Mouse (Mus musculus) gastrocnemius, postnatal 36 days (tissue): ENCODE data around the gene Ano6. TPM values are rescaled to one million over a fixed set of nuclear protein-coding genes. Genes with fewer than 3 reads are reported as not detected.
A peak's percentile ranks its signal among the peaks of the same experiment; 100 is the strongest.

ENCODE experiments used
- DNase-seq, 2 experiments: peaks; one replicate each; pipeline ENCODE4 v3.0.0; 2022
- intact Hi-C: fragments of 180-260 bp; cut with DNase I; formaldehyde crosslinking; loops from one replicate; pipeline ENCODE4 v1.15.1; 2025
- total RNA-seq, 2 experiments: library from RNA; stranded (reverse); gene quantifications; 2 replicates each; pipeline ENCODE4 v1.2.3; 2021

Gene Ano6
- total RNA-seq, 2 experiments from 2014 or later = 36.1 to 37.1 TPM

DNA sequence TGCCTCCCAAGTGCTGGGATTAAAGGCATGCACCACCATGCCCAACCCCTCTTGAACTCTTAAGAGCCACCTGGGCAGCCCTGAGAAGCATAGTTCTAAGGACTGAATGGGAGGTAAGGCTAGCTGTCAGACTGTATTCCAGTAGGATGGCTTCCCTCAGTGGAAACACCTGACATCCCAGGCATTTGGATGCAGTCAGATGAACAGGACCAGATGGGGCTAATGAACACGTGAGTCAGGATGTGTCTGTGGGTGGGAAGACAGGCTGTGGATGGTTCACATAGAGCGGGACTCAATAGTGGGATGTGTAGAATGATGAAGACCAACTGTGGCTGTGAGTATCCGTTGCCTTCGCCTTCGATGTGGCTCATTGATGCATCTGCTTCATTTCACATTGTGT lies 83.6 kb downstream of the Ano6 start:
- intact Hi-C loops = no loop called here
- no peak for DNase-seq

DNA sequence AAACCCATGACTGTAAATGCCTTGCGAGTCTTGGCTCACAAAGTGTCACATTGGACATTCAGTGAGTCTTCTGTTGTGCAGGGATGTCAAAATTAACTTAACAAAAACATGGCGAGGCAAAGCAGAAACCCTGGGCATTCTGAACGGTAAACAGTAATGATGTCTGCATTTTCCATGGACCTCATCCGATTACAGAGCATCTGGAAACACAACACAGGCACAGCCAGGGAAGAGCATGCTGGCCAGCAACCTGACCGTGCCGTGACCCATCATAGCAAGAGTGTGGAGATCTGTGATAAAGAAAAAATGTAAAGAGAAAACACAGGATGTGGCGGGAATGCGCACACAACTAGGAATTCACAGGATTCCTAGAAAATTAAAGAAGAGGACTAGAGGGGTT lies 84.1 kb downstream of the Ano6 start:
- DNase-seq = no peak
- intact Hi-C loops = no loop called here

DNA sequence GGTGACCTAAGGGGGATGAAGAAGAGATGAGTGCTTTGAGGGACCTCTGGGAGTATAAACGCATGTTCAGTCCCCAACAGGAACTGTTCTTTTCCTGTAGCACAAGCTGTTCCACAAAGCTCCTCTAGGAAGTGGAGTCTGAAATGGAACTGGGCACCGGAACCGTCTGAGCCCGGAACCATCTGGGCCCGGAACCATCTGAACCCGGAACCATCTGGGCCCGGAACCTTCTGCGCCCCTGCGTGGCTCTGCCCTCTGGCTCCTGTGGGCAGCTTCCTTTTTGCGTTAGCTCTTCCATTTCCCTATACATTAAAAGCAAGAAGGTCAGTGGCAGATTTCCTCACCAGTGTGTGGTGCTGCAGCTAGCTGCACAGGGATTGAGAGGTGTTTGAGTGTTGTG lies 85.3 kb downstream of the Ano6 start:
- no peak for DNase-seq
- intact Hi-C loops = no loop called here

DNA sequence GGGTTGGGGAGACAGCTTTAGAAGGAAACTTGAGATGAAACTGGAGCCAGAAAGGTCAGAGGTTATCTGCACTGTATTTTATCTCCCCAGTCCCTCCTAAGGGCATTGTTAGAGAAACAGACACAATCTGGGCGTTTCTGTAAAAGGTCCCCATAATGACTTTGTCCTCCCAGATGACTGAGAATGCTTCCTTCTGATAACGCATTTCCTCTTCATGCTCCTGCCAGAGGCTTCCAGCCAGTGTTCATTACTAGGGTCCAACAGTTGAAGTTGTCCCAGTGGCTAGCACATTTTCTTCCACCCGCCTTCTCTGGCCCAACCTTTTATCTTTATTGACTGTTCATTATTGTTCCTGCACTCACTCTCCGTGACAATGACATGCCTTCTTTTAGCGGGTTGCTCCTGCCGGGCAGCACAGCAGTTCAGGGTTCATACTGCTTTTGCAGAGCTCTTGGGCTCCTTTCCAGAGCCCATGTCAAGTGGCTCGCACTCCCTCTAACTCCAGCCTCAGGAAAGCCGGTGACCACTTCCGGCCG lies 90.0 kb downstream of the Ano6 start:
- DNase-seq = no peak
- intact Hi-C loops = no loop called here

DNA sequence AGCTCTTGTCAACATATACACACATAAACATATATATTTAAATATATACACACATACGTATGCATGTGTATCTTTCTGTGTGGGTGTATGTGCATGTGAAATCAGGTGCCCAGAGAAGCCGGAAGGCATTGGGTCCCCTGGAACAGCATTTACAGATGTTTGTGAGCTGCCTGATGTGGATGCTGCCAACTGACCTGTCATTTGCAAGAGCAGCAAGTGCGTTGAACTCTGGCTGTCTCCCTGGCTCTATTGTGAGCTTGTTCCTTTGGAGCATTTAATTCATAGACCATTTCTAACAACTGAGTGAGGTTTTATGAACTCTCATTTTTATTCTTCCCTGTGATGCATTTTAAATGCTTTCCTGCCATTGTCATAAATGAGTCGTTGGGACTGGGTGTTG lies 91.8 kb downstream of the Ano6 start:
- no peak for DNase-seq
- intact Hi-C loops = no loop called here

DNA sequence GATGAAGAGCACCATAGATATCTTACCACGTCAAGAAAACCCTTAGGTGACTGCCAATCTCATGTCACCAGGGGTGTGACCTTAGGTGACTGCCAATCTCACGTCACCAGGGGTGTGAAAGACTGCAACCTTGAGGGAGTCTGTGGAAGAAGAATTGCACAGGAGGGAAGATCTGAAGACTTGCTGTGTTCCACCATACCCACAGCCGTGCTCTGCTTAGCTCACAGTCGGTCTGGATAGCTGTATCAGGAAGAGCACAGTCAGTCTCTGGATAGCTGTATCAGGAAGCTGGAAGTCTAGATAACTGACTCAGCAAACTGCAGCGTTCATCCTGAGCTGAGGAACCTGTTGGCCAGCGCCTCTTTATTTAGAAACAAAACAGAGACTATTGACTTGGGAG lies 92.9 kb downstream of the Ano6 start:
- intact Hi-C loops = no loop called here
- no peak for DNase-seq

DNA sequence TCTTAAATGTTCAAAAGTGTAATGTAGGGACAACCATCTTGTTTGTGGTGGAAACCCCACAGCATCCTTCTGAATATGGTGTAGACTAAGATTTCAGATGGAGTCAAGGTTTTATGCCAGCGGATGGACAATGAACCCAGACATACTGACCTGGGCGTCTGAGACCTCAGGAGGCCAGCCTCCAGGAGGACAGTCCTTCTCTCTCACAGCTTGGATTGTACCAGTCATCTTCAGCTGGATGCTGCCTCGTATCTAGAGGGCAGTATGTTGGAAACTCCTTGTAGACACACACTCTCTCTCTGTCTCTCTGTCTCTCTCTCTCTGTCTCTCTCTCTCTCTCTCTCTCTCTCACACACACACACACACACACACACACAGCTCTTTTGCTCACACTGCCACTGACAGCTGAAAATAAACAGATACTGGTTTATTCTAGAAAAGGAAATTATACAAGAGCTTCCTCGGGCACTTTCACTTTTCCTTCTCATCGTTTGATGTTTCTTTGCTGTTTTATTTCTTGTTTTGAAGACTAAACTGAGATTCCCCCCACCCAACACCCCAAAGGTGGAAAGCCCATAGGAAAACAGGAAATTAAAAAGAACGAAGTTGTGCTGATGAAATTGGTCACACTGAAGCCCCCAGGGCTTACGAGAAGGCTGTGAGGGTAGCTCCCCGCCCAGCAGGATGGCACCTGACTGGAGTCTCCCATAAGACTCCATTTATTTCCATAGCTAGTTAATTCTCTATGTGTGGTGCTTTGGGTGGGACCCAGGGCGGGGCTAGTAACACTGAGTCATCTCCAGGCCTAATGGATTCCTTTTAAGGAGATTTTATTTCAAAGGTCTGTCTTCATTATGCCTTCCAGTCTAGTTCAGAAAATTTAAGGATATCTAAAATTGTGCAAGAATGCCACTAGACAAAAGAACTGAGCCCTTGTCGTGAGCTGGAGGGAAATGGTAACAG lies 94.3 kb downstream of the Ano6 start:
- DNase-seq = no peak
- intact Hi-C loops = no loop called here

DNA sequence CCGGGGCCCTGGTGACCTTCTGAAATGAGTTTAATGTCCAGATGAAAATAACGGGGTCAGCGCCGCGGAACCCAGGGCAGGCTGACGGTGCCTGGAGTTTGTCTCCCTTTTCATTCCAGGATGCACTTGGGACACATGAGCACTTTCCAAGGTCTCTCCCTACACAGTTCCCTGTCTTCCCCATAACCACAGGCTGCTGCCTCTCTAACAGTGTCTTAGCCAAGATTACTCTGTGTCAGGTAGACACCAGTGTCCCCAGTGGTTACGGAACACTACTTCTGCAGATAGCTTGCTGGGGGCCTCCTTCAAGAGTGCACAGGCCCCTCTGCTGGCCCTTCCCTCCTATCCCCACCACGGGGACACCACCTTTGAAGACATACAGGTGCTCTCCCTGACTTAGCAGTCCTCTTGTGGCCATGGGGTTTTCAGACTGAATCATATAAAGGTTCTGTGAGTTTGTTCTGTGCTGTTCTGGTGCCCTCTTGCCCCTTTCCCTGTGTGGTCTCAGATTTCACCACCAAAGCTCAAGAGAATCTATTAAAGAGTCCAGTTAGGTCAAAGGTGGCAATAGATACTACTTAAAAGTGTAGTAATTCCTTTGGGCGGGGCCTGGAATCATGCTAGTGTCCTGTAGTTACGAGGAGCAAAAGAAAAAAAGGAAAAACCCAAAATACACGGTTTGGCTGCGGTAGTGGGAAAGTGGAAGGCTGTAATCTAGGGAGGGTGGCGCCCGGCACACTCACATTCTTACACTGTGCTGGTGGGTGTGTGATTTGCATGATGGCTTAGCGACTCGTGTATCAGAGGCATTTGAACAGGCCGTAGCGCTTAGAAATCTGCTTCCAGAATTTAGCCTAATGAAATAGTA lies 95.5 kb downstream of the Ano6 start:
- intact Hi-C loops = no loop called here
- no peak for DNase-seq

DNA sequence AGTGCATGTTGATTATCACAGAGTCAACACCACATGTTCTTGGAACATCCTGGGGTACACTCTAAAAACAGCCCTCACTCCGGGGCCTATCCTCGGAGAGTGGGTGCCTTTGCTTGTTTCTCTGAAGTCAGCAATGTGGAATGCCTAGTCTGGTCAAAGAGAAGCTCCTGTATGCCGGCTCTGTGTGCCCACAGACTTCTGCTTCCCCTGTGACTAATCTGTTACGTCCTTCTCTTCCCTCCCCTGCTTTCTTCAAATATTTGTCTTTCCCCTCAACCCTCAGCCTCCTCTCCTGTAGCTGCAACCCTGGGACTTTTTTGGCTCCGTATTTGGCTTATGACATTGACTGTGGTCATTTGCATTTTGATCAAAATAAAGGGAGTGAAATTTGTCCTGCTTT lies 96.7 kb downstream of the Ano6 start:
- intact Hi-C loops = no loop called here
- no peak for DNase-seq

DNA sequence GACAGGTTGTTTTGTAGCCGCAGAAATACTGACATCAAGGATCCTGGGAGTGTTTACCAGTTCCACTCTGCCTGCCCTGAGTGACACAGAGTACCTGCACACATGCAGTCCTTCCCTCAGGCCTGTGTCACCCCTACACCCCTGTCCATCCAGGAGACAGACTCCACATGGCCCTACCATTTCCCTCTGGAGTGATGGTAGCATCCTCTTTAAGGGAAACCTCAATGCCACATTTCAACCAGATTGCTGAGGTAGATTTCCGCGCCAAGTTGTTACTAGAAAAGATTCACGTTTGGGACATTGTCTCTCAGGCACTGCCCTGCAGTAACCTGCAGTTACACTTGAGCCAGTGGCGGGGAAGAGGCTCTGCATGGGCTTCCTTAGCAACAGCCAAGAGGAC lies 97.9 kb downstream of the Ano6 start:
- intact Hi-C loops = no loop called here
- DNase-seq = no peak

DNA sequence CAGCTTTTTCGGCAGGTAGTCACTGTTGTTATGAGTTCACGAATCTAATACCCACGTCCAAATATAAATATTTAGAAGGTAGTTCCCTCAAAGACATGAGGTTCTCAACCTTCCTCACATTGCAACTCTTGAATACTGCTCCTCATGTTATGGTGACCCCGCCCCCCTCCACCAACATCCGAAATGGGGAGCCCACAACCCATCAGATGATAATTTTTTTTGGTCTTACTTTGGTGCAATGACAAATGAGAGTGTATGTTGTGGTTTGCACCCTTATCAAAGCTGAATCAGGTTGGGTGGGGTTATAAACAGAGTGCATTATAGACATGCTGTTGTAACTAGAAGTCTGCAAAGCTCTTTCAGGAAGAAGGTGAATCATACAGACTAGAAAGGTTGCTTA lies 99.7 kb downstream of the Ano6 start:
- DNase-seq = no peak
- intact Hi-C loops = no loop called here

DNA sequence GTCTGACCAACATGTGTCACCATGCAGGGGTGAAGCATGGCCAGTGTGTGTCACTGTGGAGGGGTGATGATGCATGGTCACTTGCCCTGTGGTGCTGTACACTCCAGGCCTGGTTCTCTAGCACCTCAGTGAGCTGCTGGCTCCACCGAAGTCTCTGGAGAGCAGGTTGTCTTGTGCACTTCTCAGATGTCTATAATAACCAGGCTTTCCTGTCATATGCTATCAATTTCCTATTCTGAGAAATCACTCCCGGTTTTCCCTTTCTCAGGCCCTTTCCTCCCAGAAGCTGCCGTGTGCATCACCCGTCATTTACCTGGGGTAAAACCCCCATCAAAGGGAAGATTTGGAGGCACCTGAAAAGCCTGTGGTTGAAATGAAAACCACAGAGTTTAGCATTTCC lies 101.5 kb downstream of the Ano6 start:
- intact Hi-C loops = no loop called here
- no peak for DNase-seq

DNA sequence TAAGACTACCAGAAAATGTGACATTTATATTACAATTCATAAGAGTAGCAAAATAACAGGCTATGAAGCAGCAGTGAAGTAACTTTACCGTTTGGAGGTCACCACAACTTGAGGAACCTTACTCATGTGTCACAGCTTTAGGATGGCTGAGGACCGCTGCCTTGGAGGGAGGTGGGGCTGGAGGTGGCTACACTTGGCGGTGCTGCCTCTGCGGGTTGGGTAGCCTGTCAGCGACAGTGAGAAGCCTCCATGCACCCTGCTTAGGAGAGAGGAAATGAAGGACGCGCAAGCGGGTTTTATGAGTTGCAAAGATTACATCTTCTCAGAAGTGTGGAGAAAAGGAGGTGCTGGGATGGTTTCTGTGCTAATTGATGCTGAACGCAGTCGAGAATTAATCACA lies 102.3 kb downstream of the Ano6 start:
- no peak for DNase-seq
- intact Hi-C loops = no loop called here

DNA sequence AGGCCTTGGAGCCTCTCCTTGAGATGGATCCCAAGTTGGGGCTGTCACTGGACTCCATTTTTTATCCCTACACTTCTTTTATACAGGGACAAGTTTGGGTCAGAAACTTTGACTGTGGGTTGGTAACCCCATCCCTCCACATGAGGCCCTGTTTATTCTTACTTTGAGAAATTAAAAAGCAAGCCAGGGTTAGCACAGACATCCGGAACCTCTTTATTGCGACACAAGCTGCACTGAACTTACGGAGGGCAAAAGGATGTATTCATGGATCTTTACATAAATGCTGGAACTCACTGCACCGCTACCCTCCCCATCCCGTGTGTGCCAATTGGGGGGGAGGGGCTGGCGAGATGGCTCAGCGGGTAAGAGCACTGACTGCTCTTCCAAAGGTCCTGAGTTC lies 105.1 kb downstream of the Ano6 start:
- intact Hi-C loops = no loop called here
- no peak for DNase-seq

DNA sequence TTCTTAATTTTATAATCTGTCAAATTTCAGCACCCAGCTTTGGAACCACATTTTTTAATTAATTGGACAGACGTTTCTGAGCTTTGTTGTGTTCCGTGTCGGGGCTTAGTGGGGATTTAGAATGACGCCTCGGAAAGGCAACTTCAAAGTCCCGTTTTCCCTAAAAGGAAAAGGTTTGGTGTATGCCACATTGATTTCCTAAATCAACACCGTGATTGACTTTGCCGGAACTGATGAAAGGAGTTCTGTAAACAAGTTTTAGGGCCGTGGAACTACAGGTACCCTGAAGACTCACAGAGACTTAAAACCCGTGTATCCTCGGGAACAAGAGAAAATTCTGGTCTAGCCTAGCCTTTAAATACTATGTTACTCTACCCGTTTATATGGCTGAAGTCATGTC lies 107.0 kb downstream of the Ano6 start:
- intact Hi-C loops = no loop called here
- DNase-seq = no peak

DNA sequence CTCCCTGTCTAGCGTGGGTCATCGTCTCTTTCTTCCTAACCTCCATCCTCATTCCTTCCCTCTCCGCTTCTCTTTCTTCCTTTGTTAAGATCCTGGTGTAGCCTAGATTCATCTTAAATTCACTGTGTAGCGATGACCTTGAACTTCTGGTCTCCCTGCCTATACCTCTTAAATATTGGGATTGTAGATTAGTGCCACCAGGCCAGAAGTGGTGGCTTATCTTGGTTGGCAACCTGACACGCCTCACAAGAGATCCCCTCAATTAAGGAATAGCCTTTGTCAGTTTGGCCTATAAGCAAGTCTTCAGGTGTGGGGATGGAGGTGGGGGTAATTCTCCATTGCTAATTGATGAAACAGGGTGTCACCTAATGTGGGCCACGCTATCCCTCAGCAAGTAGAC lies 107.8 kb downstream of the Ano6 start:
- DNase-seq = no peak
- intact Hi-C loops = no loop called here

DNA sequence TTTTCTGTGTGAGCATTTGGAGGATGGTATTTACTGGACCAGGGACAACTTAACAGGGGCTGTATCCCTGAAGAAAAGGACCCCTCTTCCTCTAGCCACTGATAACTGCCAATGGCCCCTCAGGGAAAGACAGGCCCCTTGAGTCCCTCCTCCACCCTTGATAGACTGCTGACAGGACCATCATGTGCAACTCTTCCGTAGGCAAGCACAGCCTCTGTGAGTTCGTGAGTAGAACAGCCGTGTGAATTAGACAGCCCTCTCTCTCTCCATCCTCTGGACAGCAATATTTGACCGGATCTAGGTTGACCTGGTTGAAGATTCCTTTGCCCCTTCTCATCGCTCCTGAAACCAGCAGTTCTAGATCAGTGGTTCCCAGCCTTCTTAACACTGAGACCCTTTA lies 111.8 kb downstream of the Ano6 start:
- intact Hi-C loops = no loop called here
- DNase-seq = no peak

DNA sequence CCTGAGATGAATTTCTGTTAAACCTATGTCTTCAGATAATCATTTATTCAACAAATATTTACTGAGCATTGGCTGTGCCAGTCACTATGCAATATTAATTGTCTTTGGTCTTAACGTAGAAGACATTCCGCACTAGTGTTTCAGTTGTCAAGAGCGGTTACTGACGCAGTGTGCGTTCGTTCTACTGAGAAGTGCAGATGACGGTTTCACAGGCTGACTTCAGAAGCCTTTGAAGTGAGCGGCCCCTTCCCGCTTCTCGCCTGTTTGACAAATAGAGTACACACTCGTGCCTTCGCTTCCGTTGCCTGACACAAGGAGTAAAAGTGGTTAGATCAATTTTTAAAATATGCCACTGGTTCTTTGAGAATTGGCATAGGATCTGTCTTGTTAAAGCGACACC lies 113.6 kb downstream of the Ano6 start:
- intact Hi-C loops = no loop called here
- DNase-seq = no peak

DNA sequence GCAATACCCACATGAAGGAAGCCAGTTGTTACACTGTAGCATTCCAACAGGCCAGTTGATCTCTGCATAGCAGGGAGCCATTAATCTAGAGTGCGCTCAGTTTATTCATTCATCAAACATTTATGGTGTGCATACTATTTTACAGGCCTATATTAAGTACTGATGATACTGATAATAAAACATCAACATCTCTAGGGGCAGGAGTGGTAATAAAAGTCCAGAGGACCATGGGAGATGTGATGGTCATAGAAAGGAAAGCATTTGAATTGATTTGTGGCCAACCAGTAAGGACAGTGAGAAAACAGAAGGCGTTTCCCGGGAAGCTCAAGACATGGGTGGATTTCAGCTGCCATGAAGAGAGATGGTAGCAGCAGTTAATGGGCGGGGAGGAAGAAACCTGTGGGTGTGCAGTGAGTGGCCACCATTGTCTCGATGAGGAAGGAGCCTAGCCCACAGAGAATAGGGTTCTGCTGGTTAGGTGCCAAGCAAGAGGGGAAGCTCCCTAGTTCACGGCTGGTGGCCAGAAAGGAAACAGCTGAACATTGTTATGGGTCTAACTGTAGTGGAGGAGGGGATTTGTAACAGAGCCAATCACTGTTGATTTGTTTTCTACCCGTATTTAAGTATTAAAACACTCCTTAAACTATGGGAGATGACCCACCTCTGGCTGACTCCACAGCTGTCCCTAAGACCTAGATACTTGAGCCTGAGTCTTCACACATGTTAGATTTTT lies 115.5 kb downstream of the Ano6 start:
- intact Hi-C loops = loop anchor here (5.0 kb wide), 1 partner anchor 114 kb away; the partner anchor contains the start of gene Ano6
- DNase-seq = peak; percentile 30 to 57

DNA sequence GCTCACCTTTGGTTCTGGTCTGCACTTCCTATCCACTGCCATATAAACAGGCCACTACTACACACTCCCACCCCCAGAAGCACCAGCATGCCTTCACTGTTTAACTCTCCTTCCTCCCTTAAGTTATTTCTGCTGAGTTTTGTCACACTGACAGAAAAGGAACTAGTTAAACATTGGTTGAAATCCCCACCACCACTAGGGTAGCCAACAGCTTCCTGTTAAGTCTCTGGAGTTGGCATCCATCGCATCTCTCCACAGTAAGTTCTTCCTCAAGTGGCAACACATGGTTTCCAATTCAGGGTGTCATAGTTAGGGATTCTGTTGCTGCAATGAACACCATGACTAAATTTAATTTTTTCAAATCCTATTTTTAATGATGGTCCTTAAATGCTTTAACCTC lies 116.2 kb downstream of the Ano6 start:
- intact Hi-C loops = loop anchor here (5.0 kb wide), 1 partner anchor 115 kb away; the partner anchor contains the start of gene Ano6
- DNase-seq = no peak

DNA sequence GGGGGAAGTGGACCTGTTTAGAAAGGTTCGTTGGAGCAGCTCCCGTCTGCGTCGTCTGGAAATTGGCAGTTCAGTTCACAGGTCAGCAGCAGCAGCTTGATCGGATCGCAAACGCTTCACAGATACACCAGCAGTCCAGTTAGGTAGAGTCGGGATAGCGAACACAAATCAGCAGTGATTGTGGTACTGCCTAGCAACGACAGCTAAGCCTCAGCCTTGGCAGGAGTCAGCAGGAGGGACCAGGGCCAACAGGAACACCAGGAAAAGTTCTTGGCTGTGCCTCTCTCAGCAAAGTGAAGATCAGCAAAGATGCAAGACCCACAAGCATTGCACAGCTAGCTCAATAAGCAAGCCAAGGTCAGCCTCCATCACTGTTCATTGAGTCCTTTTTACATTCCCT lies 116.7 kb downstream of the Ano6 start:
- intact Hi-C loops = loop anchor here (5.0 kb wide), 1 partner anchor 115 kb away; the partner anchor contains the start of gene Ano6
- DNase-seq = peak; percentile 62 to 77
